Mouse (Mus musculus): ENCODE results near the gene Zbtb34. TPM values are rescaled to one million over a fixed set of nuclear protein-coding genes. Genes with fewer than 3 reads are reported as not detected.

Zbtb34 gene
- total RNA-seq, 2 experiments from 2014 or later: 5.6 to 8.2 TPM

DNA sequence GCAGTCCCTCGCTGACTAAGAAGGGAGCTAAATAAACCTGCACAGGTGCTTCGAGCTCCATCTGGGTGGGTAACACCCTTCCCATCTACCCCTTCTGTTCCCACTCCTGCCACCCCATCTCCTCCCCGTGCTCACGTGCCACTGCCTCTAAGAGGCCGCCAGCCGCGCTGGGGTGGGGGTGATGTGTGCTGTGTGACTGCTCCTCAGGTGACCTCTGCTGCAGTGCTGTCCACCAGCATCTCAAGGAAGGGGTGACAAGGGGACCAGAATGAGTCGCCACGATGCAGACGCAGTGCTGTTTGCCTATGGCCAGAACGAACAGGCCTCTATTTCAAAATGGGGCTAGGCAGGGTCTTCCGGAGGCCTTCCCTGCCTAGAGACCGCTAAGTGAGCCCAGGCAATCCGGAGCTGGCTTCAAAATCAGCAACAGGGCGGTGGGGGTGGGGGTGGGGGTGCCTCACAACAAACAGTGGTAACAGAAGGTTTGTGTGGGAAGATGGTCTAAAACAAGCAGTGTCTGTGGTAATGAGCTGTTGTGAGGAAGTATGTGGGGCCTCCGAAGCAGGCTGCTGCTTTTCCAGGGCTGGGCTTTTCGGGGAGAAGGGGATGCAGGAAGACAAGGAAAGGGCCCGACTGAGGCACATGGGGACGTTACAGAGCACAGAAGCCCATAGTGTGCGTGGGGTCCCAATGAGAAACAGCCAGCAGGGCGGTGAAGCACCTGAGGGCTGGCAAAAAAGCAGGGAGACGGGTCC, 18.2 kb upstream of the Zbtb34 start:
- no peak for DNase-seq (ENCODE audit: low spot score in 2 of 2)

DNA sequence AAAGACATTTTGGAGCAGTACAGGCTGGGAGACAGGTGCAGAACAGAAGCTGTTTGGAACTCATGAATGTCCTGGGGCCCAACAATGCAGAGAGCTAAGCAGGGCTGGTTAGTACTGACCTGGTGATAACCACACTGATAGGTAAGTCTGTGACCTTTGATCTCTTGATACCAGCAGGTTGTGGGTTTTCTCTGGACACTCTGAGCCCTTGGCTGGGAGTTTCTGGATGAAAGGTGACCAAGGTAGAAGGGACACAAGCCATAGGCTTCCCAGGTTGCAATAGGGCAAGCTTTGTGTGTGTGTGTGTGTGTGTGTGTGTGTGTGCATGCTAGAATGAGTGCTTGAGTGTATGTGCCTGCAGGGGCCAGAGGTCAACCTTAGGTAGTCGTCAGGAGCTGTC, 15.7 kb upstream of the Zbtb34 start:
- DNase-seq (ENCODE audit: low spot score in 2 of 2): no peak

DNA sequence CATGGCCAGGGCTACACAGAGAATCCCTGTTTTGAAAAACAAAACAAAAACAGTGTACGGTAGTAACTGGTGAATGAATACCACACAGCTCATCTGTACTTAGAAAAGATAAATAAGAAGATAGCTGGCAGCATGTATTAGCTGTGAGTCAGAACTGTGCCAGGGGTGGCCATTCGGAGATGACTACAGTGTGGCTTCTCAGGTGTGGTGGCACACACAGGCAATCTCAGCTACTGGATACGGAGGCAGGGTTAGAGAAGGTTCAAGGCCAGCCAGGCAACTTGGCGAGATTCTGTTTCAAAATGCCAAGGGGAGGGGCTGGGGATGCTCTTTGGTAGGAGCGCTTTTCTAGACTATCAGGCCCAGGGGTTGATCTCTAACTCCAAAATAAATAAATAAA, 14.6 kb upstream of the Zbtb34 start:
- DNase-seq (ENCODE audit: low spot score in 2 of 2): no peak

DNA sequence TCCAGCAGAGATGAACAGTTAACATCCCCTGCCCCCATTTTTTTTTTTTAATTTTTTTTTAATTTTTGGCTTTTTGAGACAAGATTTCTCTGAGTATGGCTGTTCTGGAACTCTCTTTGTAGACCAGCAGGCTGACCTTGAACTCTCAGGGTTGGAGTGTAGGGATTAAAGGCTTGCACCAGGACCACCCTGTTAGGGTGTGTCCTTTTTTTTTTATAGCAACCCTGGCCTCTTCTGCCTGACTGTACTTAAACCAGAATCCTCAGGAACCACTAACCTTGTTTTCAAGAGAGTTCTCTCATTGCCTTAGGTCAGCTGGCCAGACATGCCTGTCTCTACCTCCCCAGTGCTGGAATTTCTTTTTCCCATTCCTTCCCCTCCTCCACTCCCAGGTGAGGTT, 13.7 kb upstream of the Zbtb34 start:
- no peak for DNase-seq (ENCODE audit: low spot score in 2 of 2)

DNA sequence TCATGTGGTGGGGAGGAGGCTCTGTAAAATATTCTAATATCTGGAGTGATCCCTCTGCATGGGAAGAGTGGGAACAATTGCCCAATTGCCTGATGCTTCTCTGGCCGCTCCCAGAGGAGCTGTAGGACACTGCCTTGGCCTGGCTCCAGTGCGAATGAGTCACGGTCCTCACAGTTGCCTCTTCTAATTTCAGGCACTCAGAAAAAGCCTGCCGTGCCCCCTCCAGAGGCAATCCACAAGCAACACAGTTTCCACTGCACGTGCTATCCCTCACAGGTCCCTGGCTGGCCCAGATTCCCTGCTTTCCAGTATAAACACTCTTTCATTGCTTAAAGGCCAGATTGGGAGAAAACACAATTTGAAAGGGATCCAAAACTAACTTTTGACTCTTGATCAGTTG, 13.2 kb upstream of the Zbtb34 start:
- DNase-seq (ENCODE audit: low spot score in 2 of 2): peak; percentile 81 to 87

DNA sequence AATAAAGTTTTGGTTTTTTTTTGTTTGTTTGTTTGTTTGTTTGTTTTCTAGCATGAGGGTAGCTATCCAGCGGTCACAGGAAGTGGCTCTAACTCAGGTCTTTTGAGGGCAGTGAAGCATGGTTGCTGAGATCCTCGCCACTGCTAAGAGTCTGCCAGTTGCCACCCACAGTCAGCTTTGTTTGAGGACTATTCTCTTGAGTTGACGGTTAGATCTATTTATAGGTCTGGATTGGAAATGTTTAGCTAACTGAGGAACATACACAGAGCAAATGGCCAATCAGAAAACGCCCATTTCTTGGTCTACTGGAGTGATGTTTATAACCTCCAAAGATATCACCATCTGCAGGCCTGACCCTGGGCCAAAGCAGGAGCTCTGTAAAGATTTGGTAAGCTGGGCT, 11.6 kb upstream of the Zbtb34 start:
- DNase-seq (ENCODE audit: low spot score in 2 of 2): no peak

DNA sequence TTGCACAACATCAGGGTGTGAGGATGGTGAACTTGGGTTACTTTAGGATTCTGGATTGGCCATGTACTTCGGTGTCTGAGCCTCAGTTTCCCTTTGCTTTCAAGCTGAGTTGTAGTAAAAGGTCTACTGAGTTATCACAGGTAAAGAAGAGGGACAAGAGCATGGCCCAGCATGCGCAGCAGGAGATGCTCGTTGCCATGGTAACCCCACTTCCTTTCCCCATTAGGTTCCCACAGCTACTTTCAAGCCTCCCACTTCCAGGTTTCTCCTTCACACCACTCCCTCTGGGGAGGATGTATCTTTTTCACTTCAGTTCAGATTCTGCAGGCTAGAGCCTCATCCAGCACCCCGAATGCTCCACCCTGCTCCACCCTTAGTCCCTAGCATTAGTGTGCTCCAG, 9.8 kb upstream of the Zbtb34 start:
- no peak for DNase-seq (ENCODE audit: low spot score in 2 of 2)

DNA sequence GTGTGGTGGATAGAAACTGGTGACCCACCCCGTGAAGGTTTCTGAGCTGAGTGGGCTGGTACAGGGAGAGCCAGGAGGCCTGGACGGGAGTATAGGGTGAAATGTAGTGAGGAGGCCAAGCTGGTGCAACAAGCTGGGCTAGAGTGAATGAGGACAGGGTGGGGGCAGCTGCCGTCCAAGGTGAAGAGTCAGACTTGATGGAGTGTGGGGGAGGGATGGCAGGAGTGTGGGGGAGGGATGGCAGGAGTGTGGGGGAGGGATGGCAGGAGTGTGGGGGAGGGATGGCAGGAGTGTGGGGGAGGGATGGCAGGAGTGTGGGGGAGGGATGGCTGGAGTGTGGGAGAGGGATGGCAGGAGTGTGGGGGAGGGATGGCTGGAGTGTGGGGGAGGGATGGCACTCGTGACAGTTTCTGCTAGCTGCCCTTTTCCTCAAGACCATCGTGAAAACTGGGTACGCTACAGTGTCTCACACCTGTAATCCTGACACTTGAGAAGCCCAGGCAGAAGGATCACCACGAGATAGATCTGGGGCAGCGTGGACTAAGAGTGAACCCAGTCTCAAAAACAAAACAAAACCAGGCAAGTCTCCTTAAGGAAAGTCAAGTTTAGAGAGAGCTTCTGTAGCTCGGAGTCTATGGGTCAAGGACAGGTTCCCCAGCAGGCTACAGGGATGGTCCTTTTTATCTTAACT, 9.0 kb upstream of the Zbtb34 start:
- no peak for DNase-seq (ENCODE audit: low spot score in 2 of 2)

DNA sequence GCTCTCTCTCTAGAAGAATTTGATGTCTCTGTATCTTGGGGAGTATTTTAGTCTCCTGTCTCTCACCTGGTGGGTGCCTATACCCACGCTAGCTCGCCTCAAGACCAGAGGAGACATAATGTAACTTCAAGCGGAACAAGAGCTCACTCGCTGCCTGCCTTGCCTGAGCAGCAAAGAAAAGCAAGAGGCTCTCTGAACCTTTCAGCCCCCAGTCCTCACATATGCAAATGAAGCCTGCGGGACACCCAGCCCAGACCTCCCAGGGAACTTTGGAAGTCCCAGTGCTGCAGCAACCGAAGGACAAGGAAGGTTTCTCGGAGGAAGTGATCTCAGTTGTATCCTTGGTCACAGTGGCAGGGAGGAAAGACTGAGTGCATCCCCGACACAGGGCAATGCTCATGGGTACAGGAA, 8.4 kb upstream of the Zbtb34 start:
- DNase-seq (ENCODE audit: low spot score in 2 of 2): no peak

DNA sequence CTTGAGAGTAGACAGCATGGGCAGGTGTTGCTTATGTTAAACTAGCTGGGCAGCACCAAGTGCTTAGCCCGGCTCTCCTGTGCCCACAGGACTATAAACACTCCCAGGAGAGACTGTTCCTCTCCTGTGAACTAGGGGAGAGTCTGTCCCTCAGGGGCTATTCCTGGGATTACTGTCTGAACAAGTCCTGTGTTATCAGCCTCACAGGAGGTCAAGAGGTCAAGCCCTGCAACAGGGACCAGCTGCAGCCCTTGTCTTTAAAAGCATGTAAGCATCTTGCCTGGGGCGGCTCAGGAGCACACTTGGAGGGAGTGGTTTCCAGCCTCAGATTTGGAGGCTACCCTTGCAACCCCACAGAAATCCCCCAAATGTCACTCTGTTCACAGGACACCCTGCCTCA, 7.3 kb upstream of the Zbtb34 start:
- no peak for DNase-seq (ENCODE audit: low spot score in 2 of 2)

DNA sequence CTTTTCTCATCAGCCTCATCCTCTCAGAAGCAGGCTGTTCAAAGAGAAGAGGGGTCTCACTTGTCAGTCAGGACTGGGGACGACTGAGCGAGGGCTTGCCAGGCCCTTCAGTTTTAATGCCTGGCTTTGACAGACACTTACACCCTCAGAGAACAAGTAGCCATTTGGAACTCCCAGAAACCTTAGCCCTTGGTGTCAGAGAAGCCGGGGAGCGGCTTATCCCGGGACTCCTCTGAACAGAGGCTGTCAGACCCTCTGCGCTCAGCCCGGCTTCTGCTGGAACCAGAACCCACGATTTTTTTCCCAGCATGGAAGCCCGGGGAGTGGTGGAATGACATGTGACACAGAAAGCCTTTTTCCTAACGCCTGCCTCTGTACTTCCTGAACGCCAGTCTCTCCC, 6.1 kb upstream of the Zbtb34 start:
- DNase-seq (ENCODE audit: low spot score in 2 of 2): no peak

DNA sequence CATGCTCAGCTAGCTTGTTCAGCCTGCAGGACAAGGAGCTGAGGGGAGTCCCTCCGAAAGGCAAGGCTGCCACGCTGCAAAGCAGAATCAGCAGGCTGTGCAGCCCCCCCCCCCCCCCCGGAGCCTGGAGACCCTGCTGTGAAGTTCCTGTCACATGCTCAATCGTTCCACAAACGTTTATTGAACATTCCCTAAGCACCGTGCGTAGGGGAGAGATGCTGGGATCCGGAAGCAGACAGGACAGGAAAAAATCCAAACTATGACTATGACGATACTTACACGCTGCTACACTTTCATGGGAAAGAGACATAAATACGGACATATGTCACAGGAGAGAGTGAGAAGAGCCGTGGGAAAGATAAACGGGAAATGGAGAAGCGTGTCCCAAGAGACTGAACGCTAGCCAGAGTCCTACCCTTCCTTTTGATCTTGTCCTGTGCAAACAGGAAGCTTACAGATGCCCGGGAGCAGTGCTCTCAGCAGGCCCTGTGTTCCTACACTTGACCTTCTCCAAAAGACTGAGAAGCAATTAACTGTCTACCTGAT, 5.0 kb upstream of the Zbtb34 start:
- no peak for DNase-seq (ENCODE audit: low spot score in 2 of 2)

DNA sequence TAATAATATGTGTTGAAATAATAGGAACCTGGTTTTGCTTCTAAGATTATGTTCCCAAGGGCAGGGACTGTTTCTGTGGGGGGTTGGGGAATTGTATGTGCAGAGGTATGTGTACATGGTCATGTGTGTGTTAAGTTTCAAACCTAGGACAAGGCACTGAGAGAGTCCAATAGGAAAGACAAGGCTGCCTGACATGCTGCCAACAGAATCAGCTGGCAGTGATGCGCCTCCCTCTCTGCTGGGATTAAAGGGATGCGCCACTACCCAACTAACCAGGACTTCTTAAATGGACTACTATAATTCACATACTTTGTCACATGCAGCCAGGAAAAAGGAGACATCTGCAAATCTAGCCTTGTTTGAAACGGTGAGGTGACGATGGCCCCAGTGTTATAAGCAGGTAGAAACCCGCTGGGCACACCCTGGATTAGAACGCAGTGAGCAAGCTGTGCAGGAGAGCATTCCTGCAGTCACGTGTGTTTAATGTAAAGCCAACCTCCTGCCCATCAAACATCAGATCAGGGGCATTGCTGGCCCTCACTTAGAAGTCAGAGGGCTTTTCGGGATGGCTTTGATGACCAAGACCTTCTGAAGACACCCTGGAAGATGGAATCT, 4.0 kb upstream of the Zbtb34 start:
- DNase-seq (ENCODE audit: low spot score in 2 of 2): no peak

DNA sequence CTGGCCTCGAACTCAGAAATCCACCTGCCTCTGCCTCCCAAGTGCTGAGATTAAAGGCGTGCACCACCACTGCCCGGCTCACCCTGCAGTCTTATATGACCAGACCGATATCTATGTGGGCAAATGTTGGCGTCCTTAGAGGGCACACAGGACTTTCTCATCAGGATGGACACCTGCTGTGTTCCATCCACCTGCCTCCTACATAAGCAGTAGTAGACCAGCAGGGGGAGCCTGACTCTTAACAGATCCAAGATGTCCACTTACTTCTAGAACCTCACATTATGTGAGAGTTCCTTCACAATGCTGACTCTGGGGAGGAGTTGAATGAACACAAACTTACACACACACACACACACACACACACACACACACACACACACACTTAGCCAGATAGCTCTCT, 1.8 kb upstream of the Zbtb34 start:
- peak in 1 of 2 experiments; percentile 39 for DNase-seq (ENCODE audit: low spot score in 2 of 2)

DNA sequence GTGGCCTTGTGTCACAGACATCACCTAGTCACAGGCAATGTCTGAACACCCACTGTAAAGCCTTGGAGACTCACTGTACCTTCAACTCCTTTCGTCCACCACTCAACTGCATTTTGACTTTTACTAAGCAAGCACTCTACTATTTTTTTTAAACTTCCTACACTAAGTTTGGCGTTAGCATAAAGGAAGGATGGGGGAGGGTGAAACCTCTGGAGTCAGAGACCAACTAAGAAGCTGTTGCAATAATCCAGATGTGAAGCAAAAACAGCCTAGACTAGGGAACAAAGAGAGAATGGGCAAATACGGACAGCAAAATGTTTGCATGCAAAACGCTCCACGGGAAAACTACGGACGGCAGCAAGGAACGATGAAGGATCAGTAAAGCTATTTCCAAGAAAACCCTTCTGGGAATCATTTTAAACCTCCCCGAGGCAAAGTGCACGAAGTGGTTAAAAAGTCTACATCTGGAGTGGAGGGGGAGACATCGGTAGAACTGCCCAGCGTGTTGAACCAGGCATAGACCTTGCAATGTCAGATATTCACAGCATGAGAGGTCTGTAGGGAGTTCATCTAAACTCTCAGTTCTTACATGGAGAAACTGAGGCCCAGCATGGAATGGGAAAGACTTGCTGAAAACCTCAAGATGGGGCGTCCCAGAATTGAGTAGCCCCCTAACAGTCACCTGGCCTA, 898 bp downstream of the Zbtb34 start:
- no peak for DNase-seq (ENCODE audit: low spot score in 2 of 2)

DNA sequence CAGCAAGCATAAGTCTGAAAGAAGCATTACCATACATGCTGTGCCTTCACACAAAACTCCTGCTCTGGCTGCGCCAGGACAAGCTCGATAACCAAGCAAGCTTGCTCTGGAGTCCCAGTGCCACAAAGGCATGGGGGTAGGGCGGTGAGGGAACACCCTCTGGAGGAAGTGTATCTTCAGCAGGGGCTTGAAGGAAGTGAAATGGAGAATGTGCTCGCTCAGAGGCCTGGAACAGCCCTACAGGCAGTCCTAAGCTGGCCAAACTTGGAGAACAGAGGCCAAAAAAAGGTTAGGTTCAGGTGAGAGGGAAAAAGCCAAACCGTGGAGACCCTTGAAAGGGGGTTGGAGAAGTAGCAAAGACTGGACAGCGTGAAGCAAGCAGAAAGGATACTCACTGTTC, 1.8 kb downstream of the Zbtb34 start:
- no peak for DNase-seq (ENCODE audit: low spot score in 2 of 2)

DNA sequence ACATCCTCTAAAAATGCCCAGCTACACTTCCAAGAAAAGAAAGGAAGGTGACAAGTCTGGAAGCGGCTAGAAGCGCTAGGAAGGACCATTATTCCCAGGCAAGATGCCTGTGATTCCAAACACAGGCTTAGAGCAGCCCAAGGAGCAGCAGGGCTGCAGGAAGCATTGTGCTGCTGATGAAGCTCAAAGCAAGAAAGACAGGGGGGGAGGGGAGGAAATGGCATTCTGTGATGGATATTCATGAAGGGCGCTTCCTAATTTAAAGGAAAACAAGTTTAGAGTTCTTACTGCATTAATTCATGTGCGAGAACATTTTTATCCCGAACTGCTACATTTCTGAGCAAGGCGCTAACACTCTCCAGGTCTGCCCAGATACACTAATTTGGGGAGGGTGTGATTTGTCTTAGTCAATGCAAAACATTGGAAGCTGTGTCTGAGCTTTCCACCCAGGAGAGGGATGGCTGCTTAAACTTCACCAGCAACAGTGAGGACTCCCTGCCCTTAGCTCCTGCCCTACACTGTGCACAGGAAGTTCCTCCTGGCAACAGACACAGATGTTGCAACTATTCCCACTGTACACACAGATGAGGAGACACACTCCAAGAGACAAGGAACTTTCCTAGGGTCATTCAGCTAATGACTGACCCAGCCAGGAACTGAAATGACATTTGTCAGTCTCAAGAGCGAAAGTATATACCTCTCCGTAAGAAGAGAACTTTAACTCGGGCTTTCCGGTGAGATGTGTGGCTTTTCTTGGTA, 4.3 kb downstream of the Zbtb34 start:
- no peak for DNase-seq (ENCODE audit: low spot score in 2 of 2)

DNA sequence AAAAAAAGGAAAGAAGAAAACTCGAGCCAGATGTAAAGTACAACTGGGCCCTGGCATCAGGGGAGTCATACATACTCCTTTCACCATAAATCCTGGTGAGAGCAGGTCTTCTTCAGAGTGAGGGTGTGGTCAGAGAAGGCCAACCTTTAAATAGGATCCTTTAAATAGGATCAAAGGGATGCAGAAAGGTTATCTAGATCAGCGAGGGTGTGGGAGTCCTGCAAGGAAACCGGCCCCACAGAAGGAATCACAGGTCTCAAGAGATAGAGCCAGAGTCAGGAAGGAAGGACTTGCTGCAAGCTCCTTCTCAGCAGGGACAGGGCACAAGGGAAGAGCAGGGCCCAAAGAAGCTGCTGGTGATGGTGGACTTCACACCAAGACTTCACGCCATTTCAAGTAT, 13.7 kb downstream of the Zbtb34 start:
- DNase-seq (ENCODE audit: low spot score in 2 of 2): no peak

DNA sequence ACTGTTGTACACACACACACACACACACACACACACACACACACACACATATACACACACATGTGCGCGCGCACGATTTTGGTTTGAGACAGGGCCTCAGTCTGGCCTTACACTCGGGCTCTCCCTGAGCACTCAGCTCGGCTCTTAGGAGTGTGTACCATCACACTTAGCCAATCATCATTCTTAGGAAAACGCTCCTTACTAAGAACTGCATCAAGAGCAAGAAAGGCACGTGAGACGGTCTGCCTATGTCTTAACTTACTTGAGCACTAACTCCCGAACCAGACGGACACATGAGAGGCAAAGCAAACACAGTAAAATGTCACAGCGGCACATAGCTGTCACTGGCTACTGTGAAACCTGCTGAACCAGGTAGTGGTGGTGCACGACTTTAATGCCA, 17.1 kb downstream of the Zbtb34 start:
- no peak for DNase-seq (ENCODE audit: low spot score in 2 of 2)

DNA sequence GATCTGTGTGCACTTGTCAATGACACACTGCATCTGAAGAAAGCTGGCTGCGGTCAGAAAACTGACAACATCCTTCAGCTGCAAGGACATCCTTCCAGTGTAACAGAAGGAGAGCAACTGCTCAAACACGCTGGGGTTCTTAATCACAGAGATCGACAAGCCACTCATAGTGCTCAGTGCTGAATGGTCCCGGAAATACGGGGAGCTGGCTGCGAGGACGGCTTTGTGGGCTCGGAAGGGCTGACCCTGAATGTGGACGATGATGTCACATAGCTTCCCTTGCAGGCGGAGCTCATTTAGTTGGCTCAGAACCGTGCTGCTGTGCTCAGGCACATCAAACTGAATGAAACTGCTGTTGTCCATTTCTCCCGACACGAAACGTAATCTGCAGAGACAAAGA, 19.0 kb downstream of the Zbtb34 start:
- no peak for DNase-seq (ENCODE audit: low spot score in 2 of 2)

DNA sequence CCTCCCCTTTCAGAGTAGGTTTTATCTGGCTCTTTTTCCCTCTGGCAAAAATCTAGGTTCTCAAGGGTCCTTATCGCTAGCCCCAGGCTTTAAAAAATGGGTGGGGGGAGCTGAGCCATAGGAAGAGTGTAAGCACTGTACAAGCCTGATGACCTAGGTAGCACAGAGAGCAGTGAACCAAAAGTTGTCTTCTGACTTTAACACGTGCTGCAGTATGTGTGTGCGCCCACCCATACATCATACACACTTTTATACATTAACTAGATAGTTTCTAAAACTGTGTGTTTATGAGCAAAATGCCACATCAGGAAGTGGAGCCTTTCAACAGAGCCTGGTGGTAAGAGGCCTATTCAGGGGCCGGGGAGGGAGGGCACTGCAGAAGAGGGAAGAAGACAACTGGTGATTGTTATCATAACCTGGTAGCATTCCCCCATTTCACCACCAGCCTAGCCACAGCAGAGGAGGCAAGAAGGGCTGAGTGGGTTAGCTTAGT, 27.6 kb downstream of the Zbtb34 start:
- DNase-seq (ENCODE audit: low spot score in 2 of 2): no peak

Data from adrenal gland, adult 18-20 months (tissue).